29 mouse cellular contexts compared by ENCODE assay signal in genomic region chr4:115922688-115923087, GRCm38 (mm10). TPM values are rescaled to one million over a fixed set of nuclear protein-coding genes. Genes with fewer than 3 reads are reported as not detected.
DNase-seq lines count a peak whose midpoint lies in the region; ATAC-seq lines count a peak whose summit lies in the region.
"Had no signal": no experiment of that assay in that cellular context is flagged by ENCODE, and none has a peak within 500 bp of the region (broad histone marks: within the 10 kb centered on the region; RNA-seq: fewer than 3 reads in every experiment).

No protein-coding gene starts in this region.

- no peak overlapping the region for H3K27ac ChIP-seq in hindbrain, embryonic 16.5 days (ENCODE audit: low read depth, low read length)
- H3K27ac ChIP-seq: embryonic facial prominence, embryonic 13.5 days; embryonic facial prominence, embryonic 15.5 days; forebrain, embryonic 10.5 days; forebrain, embryonic 12.5 days; forebrain, embryonic 15.5 days had no signal

- no peak for ATAC-seq in hindbrain, embryonic 16.5 days
- ATAC-seq: CD4-positive, CD25-positive, alpha-beta regulatory T cell, adult 4 months; forebrain, embryonic 15.5 days; forebrain, postnatal 0 days had no signal

- DNase-seq in 3134 (ENCODE audit: extremely low read depth, insufficient read length, low spot score) = peak; percentile 65
- DNase-seq in 416B (ENCODE audit: low read depth) = peak; percentile 55
- peak; percentile 52 for DNase-seq in NIH3T3 (ENCODE audit: low read depth)
- DNase-seq in spleen, postnatal 4 days (ENCODE audit: low spot score in 2 of 2) = no peak
- no peak for DNase-seq in gastrocnemius, postnatal 10 days
- DNase-seq: adrenal gland, adult 2 months; adrenal gland, postnatal 10 days; adrenal gland, postnatal 25 days; cerebellum, adult 11 months; cerebellum, adult 18-20 months; cerebellum, adult 8-10 months; cerebellum, adult 9-11 months; cerebellum, postnatal 14 days; cerebellum, postnatal 36 days; embryo, embryonic 11 days; forebrain, postnatal 0 days had no signal

- no peaks in the 10 kb centered on the region for H3K9me3 ChIP-seq in hindbrain, embryonic 16.5 days (ENCODE audit: control insufficient read depth, low read length)
- H3K9me3 ChIP-seq: embryonic facial prominence, embryonic 13.5 days; embryonic facial prominence, embryonic 15.5 days; forebrain, embryonic 10.5 days; forebrain, embryonic 12.5 days; forebrain, embryonic 15.5 days; G1E had no signal

- no peak overlapping the region for H3K9ac ChIP-seq in hindbrain, embryonic 16.5 days (ENCODE audit: low read depth, low read length)
- H3K9ac ChIP-seq: embryonic facial prominence, embryonic 13.5 days; embryonic facial prominence, embryonic 15.5 days; forebrain, embryonic 12.5 days; forebrain, embryonic 15.5 days; forebrain, postnatal 0 days had no signal

- H3K4me2 ChIP-seq in hindbrain, embryonic 16.5 days (ENCODE audit: low read length) = no peak overlapping the region
- H3K4me2 ChIP-seq: embryonic facial prominence, embryonic 13.5 days; embryonic facial prominence, embryonic 15.5 days; forebrain, embryonic 12.5 days; forebrain, embryonic 15.5 days had no signal

- no peak overlapping the region for H3K4me3 ChIP-seq in hindbrain, embryonic 16.5 days (ENCODE audit: low read length)
- H3K4me3 ChIP-seq: embryonic facial prominence, embryonic 13.5 days; embryonic facial prominence, embryonic 15.5 days; erythroblast, embryonic 14.5 days; forebrain, embryonic 10.5 days; forebrain, embryonic 12.5 days; forebrain, embryonic 15.5 days had no signal

- WGBS in hindbrain, embryonic 16.5 days = 90% methylated on average over 5 of the region's 5 CpGs

- H3K27me3 ChIP-seq in hindbrain, embryonic 16.5 days (replicated peaks; ENCODE audit: control insufficient read depth, insufficient read depth, low read length) = peaks cover 6% of the 10 kb centered on the region; the same call in 1 of the 2 replicates

- H3K4me1 ChIP-seq in hindbrain, embryonic 16.5 days (ENCODE audit: control insufficient read depth, insufficient read depth, low read depth, low read length) = no peaks in the 10 kb centered on the region
- H3K4me1 ChIP-seq: embryonic facial prominence, embryonic 13.5 days; embryonic facial prominence, embryonic 15.5 days; forebrain, embryonic 15.5 days had no signal

- no peaks in the 10 kb centered on the region for H3K36me3 ChIP-seq in hindbrain, embryonic 16.5 days (ENCODE audit: control insufficient read depth, insufficient read depth, low read length)
- H3K36me3 ChIP-seq: embryonic facial prominence, embryonic 13.5 days; embryonic facial prominence, embryonic 15.5 days; forebrain, embryonic 10.5 days; forebrain, embryonic 12.5 days; forebrain, embryonic 15.5 days; G1E had no signal

RNA-seq across cellular contexts. Expression of gene Dmbx1, which starts 17.0 kb away (rescaled TPM):
- polyA plus RNA-seq in hindbrain, embryonic 16.5 days (2015; fragmentation: Nextera tagmentation; extraction: Ambion mirVana) = 5.8 and 6.8 TPM in 2 replicates
- not detected for total RNA-seq in gastrocnemius, postnatal 10 days (2021)
- total RNA-seq: adrenal gland, adult 2 months; adrenal gland, postnatal 10 days; adrenal gland, postnatal 25 days; adrenal gland, postnatal 4 days; CH12.LX; common myeloid progenitor, adult 5-6 weeks; forebrain, postnatal 0 days had no signal
- polyA plus RNA-seq: adrenal gland, adult 2 months; CD4-positive, CD25-positive, alpha-beta regulatory T cell, adult 4 months; erythroblast, embryonic 14.5 days; G1E had no signal

RNA-seq across cellular contexts. Expression of gene 6430628N08Rik, which starts 32.2 kb away (rescaled TPM):
- 0.41 and 0.44 TPM in 2 replicates for polyA plus RNA-seq in hindbrain, embryonic 16.5 days (2015; fragmentation: Nextera tagmentation; extraction: Ambion mirVana)
- total RNA-seq in gastrocnemius, postnatal 10 days (2021) = not detected
- total RNA-seq: adrenal gland, adult 2 months; adrenal gland, postnatal 10 days; adrenal gland, postnatal 25 days; adrenal gland, postnatal 4 days; CH12.LX; common myeloid progenitor, adult 5-6 weeks; G1E had no signal
- polyA plus RNA-seq: adrenal gland, adult 2 months; CD4-positive, CD25-positive, alpha-beta regulatory T cell, adult 4 months; embryonic facial prominence, embryonic 11.5 days; embryonic facial prominence, embryonic 13.5 days; erythroblast, embryonic 14.5 days; forebrain, embryonic 10.5 days; forebrain, embryonic 12.5 days; G1E had no signal

RNA-seq across cellular contexts. Expression of gene Kncn, which starts 38.5 kb away (rescaled TPM):
- polyA plus RNA-seq in hindbrain, embryonic 16.5 days (2015; fragmentation: Nextera tagmentation; extraction: Ambion mirVana) = 0.45 TPM in 1 of 2 replicates, not detected in the other
- total RNA-seq in gastrocnemius, postnatal 10 days (2021) = not detected
- total RNA-seq: adrenal gland, adult 2 months; adrenal gland, postnatal 10 days; adrenal gland, postnatal 25 days; adrenal gland, postnatal 4 days; CH12.LX; common myeloid progenitor, adult 5-6 weeks; G1E had no signal
- polyA plus RNA-seq: CD4-positive, CD25-positive, alpha-beta regulatory T cell, adult 4 months; embryonic facial prominence, embryonic 11.5 days; embryonic facial prominence, embryonic 13.5 days; embryonic facial prominence, embryonic 15.5 days; forebrain, embryonic 10.5 days; forebrain, embryonic 12.5 days; forebrain, embryonic 15.5 days; G1E had no signal

Comparison
In these comparisons a context has a peak if more than half of its experiments do, and no peak if none do; other contexts are left out.
1. DNase-seq: peak in 3134 (single experiment), 416B (single experiment) and NIH3T3 (single experiment); none in spleen, postnatal 4 days (0 of 2) and gastrocnemius, postnatal 10 days (single experiment).